Mouse (Mus musculus) embryo, embryonic 11 days (tissue): Measurements from ENCODE around the gene Spag9.
A peak's percentile ranks its signal among the peaks of the same experiment; 100 is the strongest.
"Not testable (repeated sequence)": the region's sequence is repeated elsewhere in the genome, so short reads cannot be mapped to it uniquely, and the experiment has no call there.

ENCODE experiments used
- DNase-seq: peaks from one replicate; pipeline ENCODE4 v3.0.0-alpha.2; 2015

Spag9 gene

DNA sequence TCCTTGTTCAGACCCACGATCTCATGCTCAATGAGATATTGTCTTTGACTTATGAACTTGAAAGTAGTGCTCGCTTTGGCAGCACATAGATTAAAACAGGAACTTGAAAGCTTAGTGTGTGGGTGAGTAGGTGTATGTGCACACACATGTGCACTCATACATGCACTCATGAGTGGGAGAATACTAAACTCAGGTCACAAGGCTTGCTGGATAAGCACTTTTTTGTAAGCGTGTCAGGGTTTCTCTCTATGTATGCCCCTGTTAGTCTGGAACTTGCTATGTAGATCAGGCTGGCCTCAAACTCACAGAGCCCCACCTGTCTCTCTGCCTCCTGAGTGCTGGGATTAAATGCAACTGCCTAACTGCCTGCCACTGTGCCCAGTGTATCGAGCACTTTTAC, 8.9 kb upstream of the Spag9 start:
- DNase-seq: no peak

DNA sequence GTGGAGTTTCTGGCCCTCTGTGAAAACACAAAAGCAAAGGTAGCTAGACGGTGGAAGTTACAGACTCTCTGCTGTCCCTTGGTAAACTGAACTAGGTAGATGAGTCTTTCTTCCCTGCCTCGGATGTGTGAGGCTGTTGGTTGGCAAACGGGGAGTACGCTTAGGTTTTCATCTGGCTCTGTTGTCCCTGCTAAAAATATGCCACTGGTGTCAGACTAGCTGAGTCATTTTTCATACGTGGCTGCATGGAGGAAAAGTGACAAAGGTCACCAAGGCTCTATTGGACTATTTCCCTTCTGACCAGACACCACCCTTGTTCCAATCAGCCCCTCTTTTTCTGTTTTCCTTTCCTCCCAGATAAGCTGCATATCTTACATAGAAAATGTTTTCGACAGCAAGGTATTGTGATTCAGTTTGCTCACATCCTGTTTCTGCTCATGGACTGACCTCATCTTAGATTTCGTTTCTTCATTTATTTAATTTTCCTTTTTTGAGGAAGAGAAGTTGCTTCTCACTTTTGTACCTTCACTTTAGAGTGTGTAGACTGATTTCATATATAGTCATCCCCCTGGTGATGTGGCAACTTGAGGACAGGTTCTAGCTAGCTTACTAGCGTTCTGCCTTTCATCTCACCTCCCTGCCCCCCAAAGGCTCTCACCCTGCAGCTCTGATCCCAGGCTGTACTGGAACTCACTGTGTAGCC, 8.1 kb upstream of the Spag9 start:
- no peak for DNase-seq

DNA sequence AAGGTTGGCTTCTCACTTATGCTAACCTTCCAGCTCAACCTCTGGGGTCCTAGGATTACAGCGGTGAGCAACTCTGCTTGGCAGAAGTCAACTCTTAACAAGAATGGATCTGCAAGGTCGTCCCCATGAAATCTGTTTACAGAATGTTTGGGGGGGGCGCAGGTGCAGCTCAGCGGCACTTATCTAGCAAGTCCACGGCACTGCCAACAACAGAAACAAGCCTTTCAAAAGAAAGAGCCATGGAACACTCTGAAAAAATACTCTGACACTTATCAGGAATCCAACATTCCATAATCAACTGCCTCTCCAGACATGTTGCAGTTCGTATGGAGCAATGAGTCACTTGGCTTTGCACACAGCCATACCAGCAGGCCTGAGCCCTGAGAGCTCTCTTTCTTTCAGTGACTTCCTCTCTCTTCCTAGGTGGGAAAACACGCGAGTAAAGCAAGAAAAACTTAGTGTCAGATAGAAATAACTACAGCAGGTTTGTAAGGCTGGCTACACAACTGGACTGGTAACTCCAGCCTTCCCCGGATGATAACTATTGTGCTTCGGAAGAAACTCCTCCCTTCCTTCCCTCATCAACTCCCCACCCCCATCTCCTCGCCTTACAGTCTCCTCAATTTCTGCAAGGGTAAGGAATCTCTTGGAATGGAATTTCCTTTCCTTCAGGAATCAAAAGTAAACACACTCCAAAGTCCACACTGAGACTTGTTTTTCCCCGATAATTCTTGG, 7.4 kb upstream of the Spag9 start:
- DNase-seq: peak; percentile 7

DNA sequence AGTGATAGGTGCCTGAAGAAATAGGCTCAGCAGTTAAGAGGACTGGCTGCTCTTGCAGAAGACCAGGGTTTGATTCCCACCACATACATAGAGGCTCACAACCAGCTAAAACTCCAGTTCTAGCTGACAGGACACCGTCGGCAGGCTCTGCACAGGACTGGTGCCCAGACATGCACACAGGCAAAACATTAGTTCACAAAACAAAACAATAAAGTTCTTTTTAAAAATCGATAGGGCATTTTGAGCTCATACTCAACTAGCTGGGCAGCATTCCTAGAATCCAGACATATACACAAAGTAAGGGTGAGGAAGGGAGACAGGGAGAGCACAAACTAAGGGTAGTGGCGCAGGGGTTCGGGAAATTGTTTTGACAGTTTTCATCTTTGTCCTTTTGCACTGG, 1.4 kb upstream of the Spag9 start:
- DNase-seq: no peak

DNA sequence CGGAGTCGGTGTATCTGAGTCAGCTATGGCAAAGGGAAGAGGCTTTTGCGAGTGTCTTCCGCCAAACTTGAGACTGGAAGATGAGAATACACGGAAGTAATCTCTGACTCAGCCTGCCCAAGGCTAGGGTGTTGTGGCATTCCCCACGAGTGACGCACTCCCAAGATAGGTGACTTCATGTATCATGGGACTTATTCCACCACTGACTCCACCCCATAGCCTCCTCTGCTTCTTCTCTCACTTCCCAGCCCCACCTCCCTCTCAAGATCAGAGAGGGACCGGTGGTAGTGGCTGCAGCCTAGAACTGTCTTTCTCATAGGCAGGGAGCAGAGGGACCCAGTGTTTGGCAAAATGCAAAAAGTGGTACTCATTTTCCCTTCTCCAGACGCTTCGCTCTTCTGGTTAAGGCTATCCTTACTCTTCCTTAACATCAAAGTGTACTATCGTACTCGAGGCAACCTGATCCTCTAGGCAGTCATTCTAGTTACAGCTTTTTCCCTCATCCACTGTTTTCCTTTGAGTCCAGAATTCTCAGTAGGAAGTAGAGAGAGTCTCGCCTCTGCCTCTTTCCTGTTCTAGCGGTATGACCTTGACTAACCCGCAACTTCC, 676 bp upstream of the Spag9 start:
- DNase-seq: peak; percentile 57

DNA sequence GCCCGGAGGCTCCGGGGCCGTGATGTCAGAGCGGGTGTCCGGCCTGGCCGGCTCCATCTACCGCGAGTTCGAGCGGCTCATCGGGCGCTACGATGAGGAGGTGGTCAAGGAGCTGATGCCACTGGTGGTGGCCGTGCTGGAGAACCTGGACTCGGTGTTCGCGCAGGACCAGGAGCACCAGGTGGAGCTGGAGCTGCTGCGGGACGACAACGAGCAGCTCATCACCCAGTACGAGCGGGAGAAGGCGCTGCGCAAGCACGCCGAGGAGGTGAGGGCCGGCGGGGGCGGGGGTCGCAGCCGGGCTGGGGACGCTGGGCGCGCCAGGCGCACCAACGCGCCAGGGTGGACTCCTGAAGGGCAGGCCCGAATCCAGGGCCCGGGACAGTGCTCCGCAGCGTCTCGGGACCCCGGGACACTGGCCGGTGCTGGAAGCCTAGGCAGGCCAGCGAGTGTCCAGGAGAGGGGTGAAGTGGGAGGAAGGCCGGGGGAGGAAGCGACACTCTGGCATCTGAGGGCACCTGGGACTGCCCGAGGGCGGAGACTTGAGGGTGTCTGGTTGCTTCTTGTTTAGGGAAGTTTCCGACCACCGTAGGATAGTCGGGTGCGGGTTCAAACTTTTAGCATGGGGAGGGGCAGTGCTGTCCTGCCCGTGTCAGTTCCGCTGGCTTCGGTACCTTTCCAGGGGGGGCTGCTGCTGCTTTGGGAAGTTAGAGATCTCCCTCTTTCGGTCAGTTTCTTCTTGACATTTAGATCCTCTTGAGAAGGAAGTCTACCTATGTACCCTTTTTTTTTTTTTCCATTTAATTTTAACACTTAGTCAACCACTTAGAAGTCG, 632 bp downstream of the Spag9 start:
- peak; percentile 68 for DNase-seq

DNA sequence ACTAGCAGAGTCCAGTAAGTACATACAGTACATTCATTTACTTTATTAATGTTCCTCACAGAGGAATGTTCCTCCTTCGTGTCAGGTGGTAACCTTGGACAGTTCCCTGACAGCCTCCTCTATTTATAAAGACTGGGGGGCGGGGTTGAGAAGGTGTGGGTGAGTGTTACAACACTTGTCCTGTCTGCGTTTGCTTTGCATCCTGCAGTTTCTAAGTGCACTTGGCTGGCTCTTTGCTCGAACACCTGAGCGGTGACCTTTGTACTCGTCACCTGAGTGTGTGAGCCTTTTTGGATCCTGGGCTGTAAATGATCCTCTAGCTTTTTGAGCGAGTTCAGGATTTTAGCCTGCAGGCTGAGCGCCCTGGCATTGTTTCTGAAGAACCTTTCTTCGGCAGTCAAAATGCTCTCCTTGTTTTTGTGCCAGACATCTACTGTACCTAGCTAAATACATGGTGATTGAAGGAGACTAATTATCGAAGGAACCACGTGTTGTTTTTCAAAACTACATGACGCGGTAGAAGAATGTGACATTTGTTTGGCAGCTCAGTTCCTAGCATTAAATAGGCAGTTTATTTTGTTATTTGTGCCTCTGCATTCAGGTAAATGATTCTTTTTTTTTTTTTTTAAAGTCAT, 1.4 kb downstream of the Spag9 start:
- DNase-seq: peak; percentile 38

DNA sequence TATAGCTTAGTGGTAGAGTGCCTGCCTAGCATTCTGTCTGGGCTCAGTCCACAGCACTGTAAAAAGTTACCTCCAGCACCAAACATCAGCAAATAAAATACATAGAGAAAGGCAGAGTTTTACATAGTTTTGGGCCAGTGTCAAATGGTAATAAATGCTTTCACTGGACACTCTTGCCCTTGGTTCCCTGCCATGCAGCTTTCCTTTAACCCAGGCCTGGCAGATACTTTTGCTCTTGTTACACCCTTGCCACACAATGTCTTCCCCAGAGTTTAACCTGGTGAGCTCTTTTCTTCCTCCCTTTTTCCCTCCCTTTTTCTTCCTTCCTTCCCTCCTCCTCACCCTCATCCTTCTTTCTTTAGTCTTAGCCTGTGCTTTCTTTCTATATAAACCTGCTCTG, 3.4 kb downstream of the Spag9 start:
- DNase-seq: no peak

DNA sequence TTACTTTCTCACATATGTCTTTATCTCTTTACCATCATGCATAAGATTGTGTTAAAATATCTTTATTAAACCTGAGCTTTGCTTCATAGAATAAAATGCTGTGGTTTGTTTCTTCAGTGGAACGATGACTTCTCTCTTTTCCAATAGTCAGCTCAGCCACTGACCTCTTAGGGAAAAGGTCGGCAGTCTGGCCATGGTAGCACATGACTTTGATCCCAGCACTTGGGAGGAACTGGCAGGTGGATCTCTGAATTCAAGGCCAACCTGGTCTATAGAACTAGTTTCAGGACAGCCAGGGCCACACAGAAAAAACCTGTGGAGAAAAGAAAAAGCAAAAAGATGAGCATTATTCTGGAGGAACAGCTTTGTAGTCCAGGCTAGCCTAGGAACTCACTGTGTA, 7.5 kb downstream of the Spag9 start:
- no peak for DNase-seq

DNA sequence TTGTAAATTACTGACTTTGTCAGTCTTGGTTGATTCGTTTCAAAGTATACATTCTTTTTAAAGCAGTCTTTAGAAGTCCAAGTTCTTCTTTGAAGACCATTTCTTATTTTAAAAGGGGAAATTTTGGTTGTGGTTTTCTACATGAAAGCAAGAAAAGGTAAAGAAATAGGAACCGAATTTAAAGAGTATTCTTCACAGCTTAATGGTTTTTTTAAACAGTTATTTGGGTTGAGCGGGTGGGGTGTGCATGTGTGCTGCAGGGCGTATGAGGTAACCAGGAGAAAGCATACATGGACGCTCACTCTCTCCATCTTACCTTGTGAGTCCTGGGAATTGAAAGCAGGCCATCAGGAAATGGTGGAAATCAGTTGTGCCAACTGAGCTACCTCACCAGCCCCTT, 23.2 kb downstream of the Spag9 start:
- no peak for DNase-seq

DNA sequence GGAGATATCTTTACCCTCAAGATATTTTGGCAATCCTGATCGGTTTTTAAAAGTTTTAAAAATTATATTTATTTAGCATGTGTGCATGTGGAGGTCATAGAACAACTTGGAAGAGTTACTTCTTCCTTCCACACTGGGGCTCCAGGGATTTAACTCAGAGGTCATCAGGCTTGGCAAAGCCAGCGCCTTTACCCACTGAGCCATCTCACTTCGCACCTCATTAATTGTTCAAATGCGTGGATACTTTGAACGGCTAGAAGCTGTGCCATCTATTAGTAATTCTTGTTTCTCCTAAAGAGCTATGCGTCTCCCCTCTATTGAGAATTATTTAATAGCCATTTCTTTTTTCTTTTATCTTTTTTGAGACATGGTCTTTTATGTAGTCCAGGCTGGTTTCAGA, 24.5 kb downstream of the Spag9 start:
- DNase-seq: no peak

DNA sequence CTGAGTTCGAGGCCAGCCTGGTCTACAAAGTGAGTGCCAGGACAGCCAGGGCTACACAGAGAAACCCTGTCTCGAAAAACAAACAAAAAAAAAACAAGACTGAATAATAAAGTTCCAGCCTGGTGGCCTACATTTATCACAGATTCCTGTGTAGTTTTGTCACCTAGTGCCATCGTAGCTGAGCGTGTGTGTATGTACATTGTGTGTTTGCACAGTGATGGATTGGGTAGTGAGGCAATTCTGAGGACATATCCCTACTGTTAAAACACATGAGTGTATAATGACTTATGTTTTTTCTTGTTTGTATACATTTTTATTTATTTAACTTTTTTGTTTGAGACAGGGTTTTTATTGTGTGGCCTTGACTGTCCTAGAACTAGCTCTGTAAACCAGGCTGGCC, 30.4 kb downstream of the Spag9 start:
- no peak for DNase-seq

DNA sequence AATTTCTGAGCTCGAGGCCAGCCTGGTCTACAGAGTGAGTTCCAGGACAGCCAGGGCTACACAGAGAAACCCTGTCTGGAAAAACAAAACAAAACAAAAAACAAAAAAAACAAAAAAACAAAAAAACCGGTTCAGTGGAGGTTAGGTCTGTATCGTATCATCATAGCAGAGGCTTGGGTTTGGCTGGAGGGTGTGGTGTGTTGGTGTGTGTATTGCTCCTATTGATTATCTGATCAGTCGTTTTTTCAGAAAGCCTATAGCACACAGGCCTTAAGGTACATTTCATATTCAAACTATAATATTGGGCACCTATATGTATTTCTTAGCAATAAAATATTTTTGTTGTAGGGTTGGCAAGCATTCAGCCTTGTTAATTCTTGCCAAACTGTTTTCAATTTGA, 36.2 kb downstream of the Spag9 start:
- DNase-seq: no peak

DNA sequence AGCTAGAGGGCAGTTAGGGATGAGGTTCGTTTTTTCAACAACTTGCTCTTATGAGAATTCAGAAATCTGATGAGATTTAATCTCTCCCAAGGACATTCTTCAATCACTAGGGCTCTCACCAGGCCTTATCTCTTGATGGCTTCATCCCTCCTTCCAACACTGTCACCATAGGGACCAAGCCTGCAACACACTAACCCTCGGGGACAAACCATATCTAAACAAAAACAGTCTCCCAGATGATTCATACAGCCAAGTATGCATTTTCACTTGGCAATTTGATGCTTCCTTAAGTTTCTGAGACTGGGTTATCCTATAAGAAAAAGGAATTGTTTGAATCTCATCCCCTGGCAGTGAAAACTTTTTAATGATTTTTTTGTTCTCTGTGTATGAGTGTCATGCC, 37.1 kb downstream of the Spag9 start:
- DNase-seq: no peak

DNA sequence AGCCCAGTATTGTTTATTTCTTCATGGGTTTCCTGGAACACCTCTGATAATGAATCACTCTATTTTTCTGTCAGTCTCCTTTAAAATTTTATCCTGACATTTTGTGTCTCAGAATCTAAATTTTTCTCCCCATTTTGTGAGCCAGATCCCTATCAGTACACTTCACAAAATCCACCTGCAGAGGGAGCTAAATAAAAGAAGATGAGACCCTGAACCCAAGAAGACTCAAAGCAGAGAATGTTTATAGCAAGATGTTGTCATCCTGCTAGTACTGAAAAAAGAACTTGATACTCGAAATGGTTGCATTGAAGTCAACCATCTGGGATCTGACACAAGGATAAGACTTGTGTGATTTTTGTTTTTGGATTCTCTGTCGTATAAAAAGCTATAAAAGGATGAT, 40.1 kb downstream of the Spag9 start:
- peak; percentile 71 for DNase-seq

DNA sequence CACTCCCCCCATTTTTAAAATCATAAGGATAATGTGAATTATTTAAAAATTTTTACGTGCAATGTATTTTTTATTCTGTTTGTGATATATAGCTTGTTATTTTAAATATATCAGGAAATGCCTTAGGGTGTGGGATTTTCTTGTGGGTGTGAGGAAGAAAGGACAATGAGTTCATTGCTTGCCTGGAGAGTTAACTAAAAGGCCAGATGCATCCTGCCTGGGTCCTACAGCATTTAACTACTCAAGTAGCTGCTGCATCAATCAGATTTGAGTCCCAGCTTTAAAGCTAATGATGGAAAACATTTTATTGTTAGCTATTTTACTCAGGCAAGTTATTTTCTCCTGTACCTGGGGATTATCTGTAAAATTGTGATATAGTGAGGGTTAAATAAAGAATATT, 45.6 kb downstream of the Spag9 start:
- DNase-seq: no peak

DNA sequence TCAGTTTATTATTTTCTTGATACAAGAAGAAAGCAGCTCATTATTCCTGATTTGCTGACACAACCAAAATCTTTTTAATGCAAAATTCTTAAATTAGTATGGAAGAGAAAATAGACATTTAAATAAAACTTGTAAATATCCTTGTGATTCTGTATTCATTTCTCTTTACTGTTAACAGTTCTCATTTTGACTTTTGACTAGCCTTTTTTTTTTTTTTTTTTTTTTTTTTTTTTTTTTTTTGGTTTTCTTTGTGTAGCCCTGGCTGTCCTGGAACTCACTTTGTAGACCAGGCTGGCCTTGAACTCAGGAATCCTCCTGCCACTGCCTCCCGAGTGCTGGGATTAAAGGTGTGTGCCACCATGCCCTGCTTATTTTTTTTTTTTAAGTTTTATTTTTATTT, 46.4 kb downstream of the Spag9 start:
- not testable (repeated sequence) for DNase-seq

DNA sequence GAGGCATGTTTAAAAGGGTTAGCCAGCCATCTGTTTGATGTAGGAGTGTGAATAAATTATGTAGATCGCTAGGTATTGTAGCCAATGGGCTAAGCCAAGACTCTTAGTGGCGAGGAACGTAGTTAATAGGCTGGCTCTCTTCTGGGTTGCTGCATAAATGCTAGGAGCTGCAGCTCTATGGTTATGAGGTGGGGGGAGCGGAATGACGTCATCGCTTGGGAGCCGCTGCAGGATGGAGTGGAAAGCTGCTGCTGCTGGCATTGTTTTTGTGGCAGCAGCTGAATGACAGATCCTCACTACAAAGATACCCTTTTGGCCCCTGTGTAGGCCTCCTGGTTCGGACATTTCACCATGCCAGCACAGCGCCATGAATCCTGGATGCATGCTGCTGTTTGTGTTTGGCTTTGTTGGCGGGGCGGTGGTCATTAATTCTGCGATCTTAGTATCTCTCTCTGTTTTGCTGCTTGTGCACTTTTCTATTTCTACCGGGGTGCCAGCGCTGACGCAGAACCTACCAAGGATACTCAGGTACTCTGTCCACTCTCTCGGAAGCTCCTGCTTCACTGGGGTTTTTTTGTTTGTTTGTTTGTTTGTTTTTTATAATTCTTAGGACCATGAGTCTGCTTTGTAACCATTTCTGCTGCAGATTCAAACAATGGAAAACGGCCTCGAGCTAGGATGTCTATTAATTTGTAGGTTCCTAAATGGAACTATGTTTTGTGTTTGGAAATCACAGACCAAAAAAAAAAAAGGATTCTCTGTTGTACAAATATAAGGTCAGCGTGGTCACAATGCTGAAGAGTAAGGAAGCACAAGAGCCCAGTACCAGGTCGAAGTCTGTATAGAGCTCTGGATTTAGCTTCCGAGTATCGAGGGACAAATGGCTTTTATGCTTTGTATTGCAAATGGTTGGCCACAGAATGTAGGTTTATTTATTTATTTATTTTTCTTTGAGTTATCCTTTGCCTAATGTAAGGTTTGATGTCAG, 48.4 kb downstream of the Spag9 start:
- peak; percentile 96 for DNase-seq

DNA sequence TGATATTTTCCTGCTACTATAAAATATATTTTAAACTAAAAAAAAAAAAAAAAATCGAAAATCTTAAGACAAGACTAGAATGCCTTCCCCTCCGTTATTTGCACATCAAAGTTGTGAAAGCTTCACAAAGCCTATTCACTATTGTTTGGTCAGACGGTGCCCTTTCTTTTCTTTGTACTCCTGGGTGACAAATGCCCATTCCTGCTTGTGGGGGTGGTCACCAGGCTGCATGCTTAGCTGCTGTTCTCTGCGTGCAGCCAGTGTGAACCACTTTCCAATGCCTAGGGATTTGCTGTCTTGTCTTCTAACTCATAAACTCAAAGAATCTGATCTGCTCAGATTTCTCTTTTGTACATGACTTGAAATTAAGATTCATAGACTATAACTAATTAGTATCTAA, 49.1 kb downstream of the Spag9 start:
- DNase-seq: peak; percentile 73

DNA sequence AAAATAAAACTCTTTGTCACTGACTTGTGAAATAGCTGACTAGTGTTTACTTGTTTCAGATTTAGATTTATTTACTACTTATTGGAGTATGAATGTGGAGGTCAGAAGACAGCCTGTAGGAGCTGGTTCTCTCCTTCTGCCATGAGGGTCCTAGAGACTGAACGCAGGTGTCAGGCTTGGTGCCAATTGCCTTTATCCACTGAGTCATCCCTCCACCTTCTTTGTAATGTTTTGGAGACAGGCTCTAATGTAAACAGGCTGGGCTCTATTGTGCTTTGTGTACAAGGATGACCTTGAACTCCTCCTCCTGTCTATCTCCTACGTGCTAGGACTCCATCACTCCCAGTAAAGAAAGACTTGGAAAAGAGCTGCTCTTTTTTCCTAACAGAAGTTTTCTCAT, 51.4 kb downstream of the Spag9 start:
- no peak for DNase-seq

DNA sequence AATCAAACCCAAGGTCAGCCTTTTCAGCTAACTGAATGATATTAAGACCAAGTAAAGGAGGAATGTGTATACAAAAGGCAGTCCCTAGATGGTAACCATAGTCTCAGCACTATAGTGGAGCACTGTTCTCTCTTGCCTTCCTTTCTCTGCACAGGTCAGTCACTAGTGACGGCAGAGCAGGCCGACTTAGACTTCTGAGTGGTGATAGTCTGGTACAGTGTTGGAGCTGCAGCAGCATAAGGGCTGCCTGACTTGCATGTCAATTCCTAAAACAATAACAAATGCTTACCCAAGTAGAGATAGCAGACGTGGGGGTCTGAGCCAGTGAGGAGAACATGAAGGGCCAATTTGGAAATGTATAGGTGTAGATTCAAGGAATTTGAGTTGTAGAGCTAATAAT, 58.3 kb downstream of the Spag9 start:
- DNase-seq: no peak

DNA sequence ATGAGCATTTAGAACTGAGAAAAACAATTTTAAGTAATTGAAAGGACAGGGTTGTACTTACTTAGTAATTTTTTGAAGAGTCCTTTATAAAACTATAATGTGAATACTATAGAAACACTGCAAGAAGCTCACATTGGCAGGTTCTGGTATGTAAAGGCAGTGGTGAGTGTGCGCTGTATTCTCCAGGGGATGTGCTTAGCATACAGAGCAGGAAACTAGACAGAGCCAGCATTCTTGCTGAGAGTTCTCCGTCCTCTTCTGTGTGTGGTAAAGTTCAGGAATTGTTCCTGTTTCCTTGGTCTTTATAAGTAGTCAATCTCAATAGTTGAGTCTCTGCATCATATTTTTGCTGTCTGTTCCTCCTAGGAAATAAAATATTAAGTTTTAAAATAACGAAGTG, 59.0 kb downstream of the Spag9 start:
- DNase-seq: peak; percentile 7
